Mouse (Mus musculus): Measurements from ENCODE around the gene Rnase11. TPM values are rescaled to one million over a fixed set of nuclear protein-coding genes. Genes with fewer than 3 reads are reported as not detected.

Gene Rnase11
- polyA plus RNA-seq, 1 experiment = not detected

- WGBS = 86% methylated on average over 5 of the region's 5 CpGs
Observed at GRCm38 (mm10) chr14:51060761-51061160, 10.8 kb upstream of the Rnase11 start.

DNA sequence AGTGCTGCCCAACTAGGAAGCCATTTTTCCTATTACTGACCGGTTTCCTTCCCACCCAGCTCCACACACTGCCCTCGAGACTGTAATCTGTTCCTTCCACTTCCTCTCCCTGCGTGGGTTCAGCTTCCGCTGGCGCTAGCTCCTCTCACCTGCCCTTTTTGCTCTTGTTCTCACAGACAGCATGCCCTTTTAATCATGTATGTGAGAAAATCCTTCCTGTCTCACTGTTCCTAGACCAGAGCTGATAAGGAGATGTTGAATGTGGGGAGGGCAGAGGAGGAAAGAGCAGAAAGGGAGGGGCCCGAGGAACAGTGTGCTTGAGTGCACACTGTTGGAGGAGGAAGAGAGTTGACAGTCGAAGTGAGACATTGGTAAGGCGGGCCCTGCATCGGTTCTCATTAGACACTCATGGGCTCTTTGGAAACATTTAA is 7.5 kb upstream of the Rnase11 start, which contains the start of gene Rnase12:
TSS of gene Rnase12 (minus strand) at position 261 of the 431 bp plus-strand sequence.
- no peak for TF ChIP-seq POLR2A (IDR thresholded peaks at IDR 0.05; ENCODE audit: borderline replicate concordance, control insufficient read depth, low read depth, low read length)
- TF ChIP-seq CTCF (IDR thresholded peaks at IDR 0.05; ENCODE audit: control insufficient read depth, insufficient read depth, low read length) = no peak
- Histone ChIP-seq H3K4me3 (replicated peaks; ENCODE audit: control insufficient read depth, low read depth, low read length) (peak within 1 kb of the TSS; percentile 30), H3K27ac (ENCODE audit: control insufficient read depth, insufficient read depth, low read depth, low read length, poor library complexity) (peak within 1 kb of the TSS; percentile 7; the same call in 1 of the 2 replicates), H3K4me1 (ENCODE audit: control insufficient read depth, insufficient read depth, low read length) (peaks cover 1% of the 10 kb centered on the region; the same call in 1 of the 2 replicates)
- 3% methylated on average over 9 of the region's 9 CpGs for WGBS

More at GRCm38 (mm10) chr14:51060761-51061160, 10.8 kb upstream of the Rnase11 start:
- TF ChIP-seq POLR2A (IDR thresholded peaks at IDR 0.05; ENCODE audit: borderline replicate concordance, control insufficient read depth, low read depth, low read length) (no peak), CTCF (IDR thresholded peaks at IDR 0.05; ENCODE audit: control insufficient read depth, insufficient read depth, low read length) (no peak)
- H3K4me3 ChIP-seq (replicated peaks; ENCODE audit: control insufficient read depth, low read depth, low read length) = no peak overlapping the region
- peaks cover 1% of the 10 kb centered on the region; the same call in 1 of the 2 replicates for H3K4me1 ChIP-seq (ENCODE audit: control insufficient read depth, insufficient read depth, low read length)
- H3K27ac ChIP-seq (ENCODE audit: control insufficient read depth, insufficient read depth, low read depth, low read length, poor library complexity) = no peak overlapping the region

- H3K4me3 ChIP-seq (replicated peaks; ENCODE audit: control insufficient read depth, low read depth, low read length) = no peak overlapping the region
- 53% methylated on average over 13 of the region's 13 CpGs for WGBS
- H3K27ac ChIP-seq (ENCODE audit: control insufficient read depth, insufficient read depth, low read depth, low read length, poor library complexity) = peak overlapping the region; percentile 27; the same call in 1 of the 2 replicates
- H3K4me1 ChIP-seq (ENCODE audit: control insufficient read depth, insufficient read depth, low read length) = no peaks in the 10 kb centered on the region; the same call in none of the 2 replicates
- TF ChIP-seq CTCF (IDR thresholded peaks at IDR 0.05; ENCODE audit: control insufficient read depth, insufficient read depth, low read length) (no peak), POLR2A (IDR thresholded peaks at IDR 0.05; ENCODE audit: borderline replicate concordance, control insufficient read depth, low read depth, low read length) (no peak)
Observed at GRCm38 (mm10) chr14:51054243-51055237, 4.6 kb upstream of the Rnase11 start.

DNA sequence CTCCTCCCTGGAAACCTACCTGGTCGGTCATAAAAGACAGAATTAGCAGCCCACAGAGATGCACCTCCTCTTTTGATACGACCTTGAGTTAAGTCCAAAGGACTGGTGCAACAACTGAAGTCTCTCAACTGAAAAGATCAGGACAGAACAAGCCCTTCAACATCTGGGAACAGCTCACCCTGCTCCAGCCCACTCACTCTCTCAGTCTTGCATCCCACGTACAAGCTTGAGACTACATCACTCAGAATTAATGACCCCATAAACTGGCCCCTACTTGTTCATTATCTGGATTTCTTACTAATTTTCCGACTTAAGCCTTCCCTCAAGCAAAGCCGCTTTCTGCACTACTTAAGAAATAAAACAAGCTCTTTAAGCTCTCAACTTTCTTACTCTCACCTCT is 3.2 kb upstream of the Rnase11 start:
- Histone ChIP-seq H3K27ac (ENCODE audit: control insufficient read depth, insufficient read depth, low read depth, low read length, poor library complexity) (no peak overlapping the region), H3K4me3 (replicated peaks; ENCODE audit: control insufficient read depth, low read depth, low read length) (no peak overlapping the region), H3K4me1 (ENCODE audit: control insufficient read depth, insufficient read depth, low read length) (no peaks in the 10 kb centered on the region; the same call in none of the 2 replicates)
- WGBS = 78% methylated on average over 5 of the region's 5 CpGs
- TF ChIP-seq CTCF (IDR thresholded peaks at IDR 0.05; ENCODE audit: control insufficient read depth, insufficient read depth, low read length) = no peak
- no peak for TF ChIP-seq POLR2A (IDR thresholded peaks at IDR 0.05; ENCODE audit: borderline replicate concordance, control insufficient read depth, low read depth, low read length)

DNA sequence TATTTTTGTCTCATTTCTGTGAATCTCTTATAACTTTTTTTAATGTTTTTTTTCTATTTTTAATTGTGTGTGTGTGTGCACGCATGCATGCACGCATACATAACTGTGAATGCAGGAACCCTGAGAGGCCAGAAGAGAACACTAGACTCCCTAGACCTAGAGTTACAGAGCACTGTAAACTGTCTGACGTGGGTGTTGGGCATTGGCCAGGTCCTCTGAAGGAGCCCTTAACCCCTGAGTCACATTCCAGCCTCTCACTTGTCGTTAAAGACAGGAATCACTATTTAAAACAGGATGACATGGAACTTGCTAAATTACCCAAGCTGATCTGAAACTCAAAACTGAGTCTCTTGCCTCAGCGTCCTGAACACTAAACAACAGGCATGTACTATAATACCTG is 2.0 kb upstream of the Rnase11 start:
- Histone ChIP-seq H3K27ac (ENCODE audit: control insufficient read depth, insufficient read depth, low read depth, low read length, poor library complexity) (no peak overlapping the region), H3K4me3 (replicated peaks; ENCODE audit: control insufficient read depth, low read depth, low read length) (no peak overlapping the region), H3K4me1 (ENCODE audit: control insufficient read depth, insufficient read depth, low read length) (peaks cover 2% of the 10 kb centered on the region)
- TF ChIP-seq POLR2A (IDR thresholded peaks at IDR 0.05; ENCODE audit: borderline replicate concordance, control insufficient read depth, low read depth, low read length) (no peak), CTCF (IDR thresholded peaks at IDR 0.05; ENCODE audit: control insufficient read depth, insufficient read depth, low read length) (no peak)
- WGBS = 70% methylated on average over 5 of the region's 5 CpGs

GRCm38 (mm10) chr14:51047846-51048245 is 2.1 kb downstream of the Rnase11 start:
- under 1% methylated on average over 5 of the region's 5 CpGs for WGBS
- H3K27ac ChIP-seq (ENCODE audit: control insufficient read depth, insufficient read depth, low read depth, low read length, poor library complexity) = no peak overlapping the region
- TF ChIP-seq POLR2A (IDR thresholded peaks at IDR 0.05; ENCODE audit: borderline replicate concordance, control insufficient read depth, low read depth, low read length) (no peak), CTCF (IDR thresholded peaks at IDR 0.05; ENCODE audit: control insufficient read depth, insufficient read depth, low read length) (no peak)

DNA sequence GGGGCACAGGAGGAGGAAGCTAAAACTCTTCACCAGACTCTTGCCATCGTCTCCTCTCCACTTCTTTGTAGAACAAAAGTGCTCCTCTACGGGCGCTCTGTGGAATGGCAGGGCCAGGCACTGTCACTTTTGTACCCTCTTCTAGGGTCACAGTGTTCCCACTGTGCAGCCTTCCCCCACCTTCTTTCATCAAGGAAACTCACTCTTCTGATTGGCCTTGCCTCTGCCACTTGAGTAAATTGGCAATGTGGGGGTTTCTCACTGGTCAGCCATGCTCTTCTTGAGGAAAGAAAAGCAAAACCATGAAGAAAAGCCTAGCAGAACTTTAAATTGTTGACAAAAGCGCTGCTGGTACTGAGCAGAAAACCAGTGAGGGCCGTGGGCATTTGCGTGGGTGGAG is 8.2 kb downstream of the Rnase11 start, which contains the start of gene Rnase9:
TSS of gene Rnase9 (minus strand) at position 101 of the 400 bp plus-strand sequence.
- no peaks in the 10 kb centered on the region for H3K4me1 ChIP-seq (ENCODE audit: control insufficient read depth, insufficient read depth, low read length)
- H3K4me3 ChIP-seq (replicated peaks; ENCODE audit: control insufficient read depth, low read depth, low read length) = no peak within 1 kb of the TSS
- WGBS = 89% methylated on average over 6 of the region's 6 CpGs
- H3K27ac ChIP-seq (ENCODE audit: control insufficient read depth, insufficient read depth, low read depth, low read length, poor library complexity) = no peak within 1 kb of the TSS
- TF ChIP-seq CTCF (IDR thresholded peaks at IDR 0.05; ENCODE audit: control insufficient read depth, insufficient read depth, low read length) = no peak
- TF ChIP-seq POLR2A (IDR thresholded peaks at IDR 0.05; ENCODE audit: borderline replicate concordance, control insufficient read depth, low read depth, low read length) = no peak

More at GRCm38 (mm10) chr14:51047846-51048245, 2.1 kb downstream of the Rnase11 start:
- Histone ChIP-seq H3K4me3 (replicated peaks; ENCODE audit: control insufficient read depth, low read depth, low read length) (no peak overlapping the region), H3K4me1 (ENCODE audit: control insufficient read depth, insufficient read depth, low read length) (peaks cover 2% of the 10 kb centered on the region)

- Histone ChIP-seq H3K4me1 (ENCODE audit: control insufficient read depth, insufficient read depth, low read length) (no peaks in the 10 kb centered on the region), H3K4me3 (replicated peaks; ENCODE audit: control insufficient read depth, low read depth, low read length) (no peak overlapping the region), H3K27ac (ENCODE audit: control insufficient read depth, insufficient read depth, low read depth, low read length, poor library complexity) (no peak overlapping the region)
- 71% methylated on average over 4 of the region's 4 CpGs for WGBS
- TF ChIP-seq POLR2A (IDR thresholded peaks at IDR 0.05; ENCODE audit: borderline replicate concordance, control insufficient read depth, low read depth, low read length) (no peak), CTCF (IDR thresholded peaks at IDR 0.05; ENCODE audit: control insufficient read depth, insufficient read depth, low read length) (no peak)
Observed at GRCm38 (mm10) chr14:51036214-51036613, 13.7 kb downstream of the Rnase11 start.

Data from bone marrow, adult 2 months (tissue).